Mouse (Mus musculus) lung, postnatal 14 days (tissue): Measurements from ENCODE around the gene Lilr4b.
"Not testable (repeated sequence)": the region's sequence is repeated elsewhere in the genome, so short reads cannot be mapped to it uniquely, and the experiment has no call there.

ENCODE experiments used
- DNase-seq: peaks from one replicate; pipeline ENCODE4 v3.0.0; 2021

Gene Lilr4b

GRCm38 (mm10) chr10:51480397-51480796 lies at the start of gene Lilr4b, which contains the start of gene Gm49339:
Gene Lilr4b (plus strand): TSS chr10:51480632.
Gene Gm49339 (plus strand): TSS chr10:51480612.
- not testable (repeated sequence) for DNase-seq

DNA sequence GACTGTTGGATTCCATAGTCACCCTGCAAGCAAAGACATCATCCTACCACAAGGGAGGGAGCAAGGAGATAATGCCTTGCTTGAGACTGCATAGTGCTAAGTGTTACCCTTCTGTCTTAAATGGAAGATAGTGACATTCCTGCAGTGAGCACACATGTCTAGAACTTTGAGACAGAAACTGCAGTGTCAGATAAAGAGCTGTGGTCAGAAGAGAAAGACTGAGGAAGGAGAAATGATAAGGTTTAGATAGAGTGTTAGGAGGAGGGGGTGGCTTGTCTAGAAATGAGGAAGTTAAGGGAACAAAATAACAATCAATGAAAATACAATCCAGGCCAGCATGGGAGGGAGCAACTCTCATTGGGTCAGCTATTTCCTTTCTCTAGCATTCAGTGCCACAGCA lies 47.5 kb upstream of the Lilr4b start:
- no peak for DNase-seq

DNA sequence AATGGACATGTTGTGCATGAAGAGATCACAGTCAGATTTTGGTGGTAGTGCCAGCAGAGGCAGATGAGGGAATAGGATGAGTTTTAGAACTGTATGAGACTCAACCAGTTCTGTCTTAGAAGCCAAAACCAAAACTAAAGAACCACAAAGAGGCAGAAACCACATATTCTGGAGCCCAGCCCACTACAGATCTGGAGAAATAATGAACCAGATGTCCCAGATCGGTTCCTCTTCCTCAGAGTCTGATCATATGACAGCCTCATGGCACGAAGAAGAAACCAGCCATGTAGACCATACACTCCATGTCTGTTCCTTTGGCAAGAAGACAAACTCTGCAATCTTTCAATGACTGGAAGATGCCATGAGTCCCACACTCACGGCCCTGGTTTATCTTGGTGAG lies 44.7 kb upstream of the Lilr4b start:
- DNase-seq: no peak

DNA sequence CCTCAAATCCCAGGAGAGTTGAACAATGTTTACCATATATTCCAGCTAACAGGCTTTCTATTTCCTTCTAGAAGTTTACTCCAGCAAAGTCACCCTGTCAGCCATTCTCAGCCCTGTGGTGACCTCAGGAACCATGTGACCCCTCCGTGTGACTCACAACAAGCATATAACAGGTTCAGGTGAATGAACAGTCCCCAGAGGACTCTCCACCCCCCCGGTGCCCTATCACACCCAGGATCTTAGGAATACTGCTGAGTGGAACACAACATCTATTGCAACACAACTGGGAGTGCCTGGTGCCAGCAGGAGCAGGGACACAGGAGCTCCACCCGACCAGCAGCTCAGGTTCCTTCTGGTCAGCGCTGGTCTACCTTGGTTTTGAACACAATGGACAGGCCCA lies 28.8 kb upstream of the Lilr4b start:
- DNase-seq: no peak

DNA sequence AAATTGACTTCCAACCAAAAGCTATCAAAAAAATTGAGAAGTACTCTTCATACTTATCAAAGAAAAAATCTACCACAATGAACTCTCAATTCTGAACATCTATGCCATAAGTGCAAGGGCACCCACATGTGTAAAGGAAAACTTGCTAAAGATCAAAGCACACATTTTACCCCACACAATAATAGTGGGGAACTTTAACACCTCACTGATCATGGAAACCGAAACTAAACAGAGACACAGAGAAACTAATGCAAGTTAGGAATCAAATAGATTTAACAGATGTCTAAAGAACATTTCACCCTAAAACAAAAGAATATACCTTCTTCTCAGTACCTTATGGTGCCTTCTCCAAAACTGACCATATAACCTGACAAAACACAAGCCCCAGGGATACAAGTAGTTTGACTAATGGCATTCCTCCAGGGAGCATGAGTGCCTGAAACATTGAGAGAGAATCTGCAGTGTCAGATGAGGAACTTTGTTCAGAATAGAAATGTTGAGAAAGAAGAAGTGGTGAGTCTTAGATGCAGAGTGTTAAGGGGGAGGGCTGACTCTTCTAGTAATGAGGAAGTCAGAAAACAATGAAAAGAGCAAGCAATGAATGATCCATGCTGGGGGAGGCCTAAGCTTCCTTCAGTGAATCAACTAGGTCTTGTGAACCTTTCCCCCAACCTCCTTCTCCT lies 26.7 kb upstream of the Lilr4b start:
- DNase-seq: no peak

GRCm38 (mm10) chr10:51454365-51454764 lies 26.1 kb upstream of the Lilr4b start:
- DNase-seq: no peak

GRCm38 (mm10) chr10:51455762-51456161 lies 24.7 kb upstream of the Lilr4b start:
- DNase-seq: peak; percentile 2

GRCm38 (mm10) chr10:51456369-51456768 lies 24.1 kb upstream of the Lilr4b start:
- DNase-seq: no peak

DNA sequence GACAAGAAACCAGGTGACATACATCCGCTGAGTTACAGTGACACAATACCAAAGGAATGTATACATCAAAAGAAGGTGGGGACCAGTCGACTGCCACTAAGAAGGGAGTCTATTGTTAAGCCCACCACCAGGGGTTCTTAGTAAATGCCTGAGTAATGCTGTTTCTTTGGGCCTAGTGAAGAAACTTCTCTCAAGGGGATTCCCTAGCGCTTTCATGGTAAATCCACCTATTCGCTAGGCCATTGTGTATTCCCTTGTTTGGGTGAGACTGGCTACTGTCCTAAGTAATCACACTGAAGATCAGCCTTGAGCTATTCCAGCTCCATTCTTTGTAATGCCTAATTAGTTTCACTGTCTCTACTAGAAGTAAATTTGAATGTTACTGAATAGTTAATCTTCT lies 16.6 kb upstream of the Lilr4b start:
- not testable (repeated sequence) for DNase-seq

DNA sequence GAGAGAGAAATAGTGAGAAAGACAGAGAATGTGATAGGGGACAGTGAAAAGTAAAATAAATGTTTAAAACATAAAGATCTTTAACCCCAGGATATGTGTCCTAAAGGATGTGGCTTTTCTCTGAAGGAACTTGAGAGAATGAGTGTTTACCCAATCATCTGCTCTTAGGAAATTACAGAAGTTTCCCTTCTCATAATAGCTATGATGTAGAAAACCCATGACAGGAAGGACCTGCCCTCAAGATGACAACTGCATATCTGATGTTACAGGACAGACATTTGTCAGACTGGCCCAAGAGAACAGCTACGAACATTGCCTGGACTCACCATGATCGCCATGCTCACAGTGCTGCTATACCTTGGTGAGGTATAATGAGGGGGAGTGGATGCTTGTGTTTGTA lies 10.3 kb downstream of the Lilr4b start, which contains the start of gene Lilrb4a:
Lilrb4a (plus strand) TSS at position 266 of the 400 bp plus-strand sequence.
- not testable (repeated sequence) for DNase-seq

- DNase-seq: no peak
Measured at GRCm38 (mm10) chr10:51520021-51520420, 39.6 kb downstream of the Lilr4b start.

- DNase-seq: no peak
Measured at GRCm38 (mm10) chr10:51521453-51521852, 41.0 kb downstream of the Lilr4b start.

- no peak for DNase-seq
Measured at GRCm38 (mm10) chr10:51526090-51526489, 45.7 kb downstream of the Lilr4b start.

DNA sequence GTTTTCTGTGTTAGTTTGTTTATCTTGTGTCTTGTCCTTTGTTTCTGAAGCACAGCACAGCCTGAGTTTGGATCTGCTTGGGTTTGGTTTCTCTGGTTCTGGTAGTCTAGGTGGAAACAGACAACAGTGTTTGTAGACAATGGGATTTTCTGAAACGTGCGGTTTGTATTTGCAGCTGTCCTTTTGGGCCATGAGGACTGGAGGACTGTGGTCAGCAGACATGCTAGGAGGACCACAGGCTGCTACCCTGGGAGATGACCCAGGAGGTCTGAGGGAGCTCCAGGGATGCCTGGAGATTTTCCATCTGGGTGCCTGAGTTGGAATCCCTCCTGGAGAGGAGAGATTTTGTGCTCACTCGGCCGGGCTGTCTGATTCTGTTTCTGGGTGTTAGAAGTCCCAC lies 46.2 kb downstream of the Lilr4b start:
- no peak for DNase-seq

DNA sequence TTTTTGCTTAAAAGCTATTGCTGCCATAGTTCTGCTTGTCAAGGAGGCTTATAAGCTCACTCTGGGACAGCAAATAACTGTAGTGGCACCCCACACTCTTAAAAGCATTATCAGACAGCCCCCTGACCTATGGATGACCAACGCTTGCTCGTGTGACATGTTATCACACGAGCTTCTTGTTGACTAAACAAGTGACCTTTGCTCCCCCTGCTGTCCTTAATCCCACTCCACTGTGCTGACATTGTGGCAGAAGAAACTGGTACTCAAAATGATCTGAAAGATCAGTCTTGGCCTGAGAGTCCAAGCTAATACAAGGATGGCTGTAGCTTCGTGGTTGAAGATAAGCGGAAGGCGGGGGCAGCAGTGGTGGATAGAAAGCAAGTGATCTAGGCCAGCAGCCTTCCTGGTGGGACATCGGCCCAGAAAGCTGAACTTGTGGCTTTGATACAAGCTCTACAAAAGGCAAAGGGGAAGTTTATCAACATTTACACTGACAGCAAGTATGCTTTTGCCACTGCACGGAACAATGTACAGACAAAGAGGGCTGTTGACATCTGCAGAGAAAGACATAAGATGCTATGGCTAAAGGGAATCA lies 48.5 kb downstream of the Lilr4b start:
- no peak for DNase-seq

DNA sequence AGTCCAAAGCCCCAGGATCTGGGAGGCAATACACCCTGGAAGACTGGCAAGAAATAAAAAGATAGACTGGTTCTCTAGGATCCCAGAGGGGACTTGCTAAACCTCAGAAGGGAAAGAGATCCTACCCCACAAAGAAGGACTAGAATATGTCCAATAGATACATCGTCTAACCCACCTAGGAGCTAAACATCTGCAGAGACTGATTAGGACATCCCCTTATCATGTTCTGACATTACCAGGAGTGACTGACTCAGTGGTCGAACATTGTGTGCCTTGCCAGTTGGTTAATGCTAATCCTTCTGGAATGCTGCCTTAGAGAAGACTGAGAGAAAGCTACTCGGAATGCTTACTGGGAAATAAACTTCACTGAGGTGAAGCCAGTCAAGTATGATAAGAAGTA lies 49.1 kb downstream of the Lilr4b start:
- no peak for DNase-seq

DNA sequence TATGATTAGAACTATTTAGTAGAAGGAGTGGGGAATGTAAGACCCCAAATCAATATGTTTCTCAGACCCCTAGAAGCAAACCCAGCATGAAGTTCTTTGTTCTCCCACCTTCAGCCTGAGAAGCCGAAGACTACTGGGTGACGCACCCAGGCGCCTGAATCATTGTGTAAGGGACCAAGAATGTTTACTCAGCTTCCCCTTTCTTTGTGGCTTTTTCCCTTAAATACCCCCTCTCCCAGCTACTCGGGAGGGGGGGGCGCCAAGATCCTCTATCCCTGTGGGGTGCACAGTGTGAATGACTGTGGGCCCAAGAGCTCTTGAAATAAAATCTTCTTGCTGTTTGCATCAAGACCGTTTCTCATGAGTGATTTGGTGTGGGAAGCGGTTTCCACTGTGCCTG lies 50.4 kb downstream of the Lilr4b start:
- no peak for DNase-seq
